Mouse (Mus musculus) left cerebral cortex, adult 11 months (tissue): Measurements from ENCODE around the gene Mau2.
"Not testable (repeated sequence)": the region's sequence is repeated elsewhere in the genome, so short reads cannot be mapped to it uniquely, and the experiment has no call there.

Experiments
- DNase-seq: peaks from one replicate; pipeline ENCODE4 v3.0.0; 2022; ENCODE audit warnings: low spot score

The Mau2 gene

GRCm38 (mm10) chr8:70042583-70043455, at the start of gene Mau2, which contains the start of gene Sugp1:
Mau2 (minus strand) TSS chr8:70042734.
Sugp1 (plus strand) TSS chr8:70042813.
- peak; percentile 92 for DNase-seq

- no peak for DNase-seq
These were observed 46.9 kb upstream of the Mau2 start for GRCm38 (mm10) chr8:70089296-70089960.

DNA sequence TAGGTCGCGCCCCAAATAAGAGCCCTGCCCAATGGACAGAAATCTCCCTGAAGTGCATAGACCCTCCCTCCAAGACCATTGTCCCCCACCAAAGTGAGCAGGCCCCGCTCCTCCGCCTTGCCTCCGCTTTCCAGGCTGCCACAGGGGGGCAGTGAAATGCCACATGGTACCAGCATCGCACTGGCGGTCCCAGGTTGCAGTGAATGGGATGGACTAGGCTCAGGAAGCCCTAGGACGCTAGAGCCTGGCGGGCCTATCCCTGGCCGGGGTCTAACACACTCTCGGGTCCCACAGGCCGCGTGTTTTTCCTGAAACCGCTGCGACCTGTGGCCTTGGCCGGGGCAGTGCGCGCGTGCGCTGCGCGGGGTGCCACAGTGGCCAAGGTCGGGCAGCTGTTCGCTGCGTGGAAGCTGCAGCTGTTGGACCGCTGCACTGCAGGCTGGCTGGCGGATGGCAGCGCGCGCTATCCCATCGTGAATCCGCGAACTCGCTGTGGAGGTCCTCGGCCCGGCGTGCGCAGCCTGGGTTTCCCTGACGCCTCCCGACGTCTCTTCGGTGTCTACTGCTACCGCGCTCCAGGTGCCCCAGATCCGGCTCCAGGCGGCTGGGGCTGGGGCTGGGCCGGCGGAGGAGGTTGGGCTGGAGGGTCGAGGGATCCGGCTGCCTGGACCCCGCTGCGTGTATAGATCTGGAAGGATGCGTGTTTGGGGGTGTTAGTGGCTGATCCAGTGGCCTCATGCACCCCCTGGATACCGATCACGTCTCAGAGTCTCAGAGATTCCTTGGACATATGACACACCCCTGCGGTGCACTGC, 45.5 kb upstream of the Mau2 start:
- no peak for DNase-seq

DNA sequence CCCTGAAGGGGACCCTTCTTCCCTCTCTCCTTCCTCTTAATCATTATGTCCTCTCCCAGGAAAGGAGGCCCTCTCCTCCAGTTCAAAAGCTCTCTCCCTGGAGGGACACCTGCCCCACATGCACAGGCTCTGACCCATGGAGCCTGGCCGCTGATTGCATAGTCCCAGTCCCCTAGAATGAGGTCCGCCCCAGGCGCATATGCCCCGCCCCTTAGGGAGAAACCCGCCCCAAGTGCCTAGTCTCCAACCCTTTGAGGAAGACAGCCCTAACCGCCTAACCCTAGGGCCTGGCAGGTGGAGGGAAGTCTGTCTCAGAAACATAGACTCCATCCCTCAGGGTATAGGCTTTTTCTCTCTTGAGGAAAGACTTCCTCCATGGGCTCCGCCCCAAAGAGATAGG, 44.7 kb upstream of the Mau2 start:
- no peak for DNase-seq

- no peak for DNase-seq
These were observed 43.6 kb upstream of the Mau2 start for GRCm38 (mm10) chr8:70086151-70086550.

- DNase-seq: no peak
These were observed 41.9 kb upstream of the Mau2 start for GRCm38 (mm10) chr8:70084191-70085065.

DNA sequence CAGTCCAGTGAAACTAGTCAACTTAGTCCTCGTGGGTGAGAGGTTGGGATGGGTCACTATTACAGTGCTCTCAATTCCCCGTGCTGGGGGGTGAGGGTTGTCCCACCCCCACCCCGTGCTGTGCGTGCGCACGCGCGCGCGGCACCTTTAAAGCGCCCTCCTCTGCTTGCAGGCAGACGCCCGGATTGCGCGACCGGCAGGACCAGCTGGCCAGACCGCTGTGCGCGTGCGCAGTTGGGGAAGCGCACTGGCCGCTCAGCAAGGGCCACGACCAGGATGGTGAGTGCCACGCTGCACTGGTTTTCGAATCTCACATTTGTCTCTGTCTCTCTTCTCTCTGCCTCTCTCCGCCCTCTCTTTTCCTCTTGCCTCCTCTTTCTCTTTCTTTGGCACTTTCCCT, 40.8 kb upstream of the Mau2 start, which contains the start of gene Hapln4:
Gene Hapln4, plus strand, starts transcription at position 173 of the 400 bp plus-strand sequence.
- DNase-seq: no peak

DNA sequence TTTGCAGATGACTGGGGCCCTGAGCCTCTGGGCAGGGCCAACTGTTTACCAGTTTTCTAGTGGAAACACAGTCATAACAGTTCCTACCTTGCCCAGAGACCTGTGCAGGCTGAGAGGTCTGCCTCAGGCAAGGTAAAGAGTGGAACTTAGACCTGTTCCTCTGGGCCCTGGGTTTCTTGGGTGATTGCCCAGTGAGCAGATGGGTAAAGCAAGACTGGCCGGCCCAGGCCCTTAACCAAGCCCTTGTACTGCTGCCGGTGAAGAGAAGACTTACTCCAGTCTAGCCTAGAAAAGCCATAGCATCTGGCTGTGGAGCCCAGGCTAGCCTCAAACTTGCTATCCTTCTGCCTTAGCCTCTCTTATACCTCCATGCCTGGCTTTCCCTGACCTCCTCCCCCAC, 39.4 kb upstream of the Mau2 start:
- no peak for DNase-seq

- no peak for DNase-seq
These were observed 31.1 kb upstream of the Mau2 start for GRCm38 (mm10) chr8:70073682-70074081.

GRCm38 (mm10) chr8:70073120-70073519, 30.6 kb upstream of the Mau2 start:
- no peak for DNase-seq

- DNase-seq: no peak
These were observed 30.0 kb upstream of the Mau2 start, which contains the start of gene Tm6sf2 for GRCm38 (mm10) chr8:70072441-70073069. Tm6sf2 (plus strand) TSS chr8:70072924.

DNA sequence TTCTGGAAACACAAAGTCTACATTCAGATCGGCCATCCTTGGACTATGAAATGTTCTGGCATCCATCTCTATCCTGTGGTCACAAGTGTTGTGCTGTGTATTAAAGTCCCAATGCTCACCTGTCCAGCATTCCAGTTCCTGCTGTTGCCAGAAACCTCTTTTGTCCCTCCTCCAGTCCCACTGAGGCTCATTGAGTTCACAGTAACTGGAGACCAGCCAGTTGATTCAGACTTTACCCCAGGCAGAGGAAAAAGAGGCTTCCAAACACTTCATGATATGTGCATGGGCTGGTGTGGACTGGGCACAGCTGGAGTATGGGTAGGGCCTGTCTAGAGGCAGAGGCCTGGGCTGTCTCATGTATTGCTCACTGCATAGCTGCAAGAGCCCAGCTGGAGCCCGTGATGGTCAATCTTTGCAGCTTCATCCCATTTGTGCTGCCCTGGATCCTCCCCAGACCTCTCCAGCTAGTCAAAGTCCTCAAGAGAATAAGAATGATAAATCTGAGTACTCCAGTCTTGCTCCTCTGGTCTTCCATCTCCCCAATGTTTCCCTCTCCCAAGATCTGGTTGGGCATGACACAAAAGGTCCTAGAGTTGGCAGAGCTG, 29.4 kb upstream of the Mau2 start:
- no peak for DNase-seq

DNA sequence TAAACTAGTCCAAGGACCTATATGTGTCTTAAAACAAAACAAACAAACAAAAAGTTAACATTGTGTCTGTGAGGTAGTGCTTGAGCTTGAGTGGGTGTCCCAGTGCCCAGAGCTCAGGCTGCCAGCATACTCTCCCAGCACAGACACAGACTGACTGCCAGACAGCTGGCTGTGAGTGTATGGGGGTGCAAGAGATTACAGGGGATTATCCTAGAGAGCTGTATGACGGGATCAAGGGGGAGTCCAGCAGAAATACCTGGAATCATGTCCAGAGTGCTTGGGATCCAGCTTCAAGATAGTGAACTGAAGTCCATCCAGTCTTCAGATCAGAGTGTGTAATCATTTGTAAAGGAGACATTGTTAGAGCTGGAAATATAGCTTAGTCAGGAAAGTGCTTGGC, 15.2 kb upstream of the Mau2 start:
- DNase-seq: no peak

DNA sequence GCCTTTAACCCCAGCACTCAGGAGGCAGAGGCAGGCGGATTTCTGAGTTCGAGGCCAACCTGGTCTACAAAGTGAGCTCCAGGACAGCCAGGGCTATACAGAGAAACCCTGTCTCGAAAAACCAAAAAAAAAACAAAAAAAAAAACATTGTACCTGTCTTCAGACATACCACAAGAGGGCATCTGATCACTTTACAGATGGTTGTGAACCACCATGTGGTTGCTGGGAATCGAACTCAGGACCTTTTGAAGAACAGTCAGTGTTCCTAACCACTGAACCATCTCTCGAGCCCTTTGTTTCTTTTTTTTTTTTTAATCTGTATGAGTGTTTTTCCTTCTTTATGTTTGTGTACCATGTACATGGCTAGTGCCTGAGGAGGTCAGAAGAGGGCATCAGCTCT, 7.9 kb upstream of the Mau2 start:
- not testable (repeated sequence) for DNase-seq

DNA sequence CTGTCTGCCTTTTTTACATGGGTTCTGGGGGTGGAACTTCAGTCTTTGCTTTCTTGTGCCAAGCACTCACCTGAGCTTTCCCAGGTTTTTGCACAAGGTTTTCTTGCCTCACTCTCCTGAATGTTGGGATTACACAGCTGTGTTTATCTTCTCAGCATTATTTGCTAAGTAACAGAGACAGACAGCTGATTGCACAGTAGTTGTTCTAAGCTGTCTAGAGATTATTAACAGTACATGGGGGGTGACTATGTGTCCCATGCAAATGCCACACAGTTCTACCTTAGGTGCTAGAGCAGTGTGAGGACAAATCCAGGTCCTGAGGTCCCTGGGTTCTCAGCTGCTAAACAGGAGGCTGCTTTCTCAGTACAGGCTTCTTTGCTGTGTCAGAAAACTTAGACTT, 7.1 kb upstream of the Mau2 start:
- DNase-seq: no peak

DNA sequence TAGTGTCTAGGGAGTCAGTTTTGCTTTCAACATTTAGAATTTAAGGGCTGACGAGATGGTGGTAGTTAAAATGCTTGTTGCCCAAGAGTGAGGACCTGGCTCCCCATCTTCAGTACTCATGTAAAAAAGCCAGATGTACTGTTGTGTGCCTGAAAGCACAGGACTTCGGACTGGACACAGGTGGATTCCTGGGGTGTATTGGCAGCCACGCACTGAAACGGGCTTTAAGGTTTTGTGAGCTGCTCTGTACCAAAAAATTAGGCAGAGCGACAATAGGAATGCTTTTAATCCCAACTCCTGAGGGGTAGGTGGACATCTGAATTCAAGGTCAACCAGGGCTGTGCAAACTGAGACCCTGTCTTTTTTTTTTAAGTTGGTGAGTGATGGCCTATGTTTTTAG, 1.5 kb upstream of the Mau2 start:
- no peak for DNase-seq

DNA sequence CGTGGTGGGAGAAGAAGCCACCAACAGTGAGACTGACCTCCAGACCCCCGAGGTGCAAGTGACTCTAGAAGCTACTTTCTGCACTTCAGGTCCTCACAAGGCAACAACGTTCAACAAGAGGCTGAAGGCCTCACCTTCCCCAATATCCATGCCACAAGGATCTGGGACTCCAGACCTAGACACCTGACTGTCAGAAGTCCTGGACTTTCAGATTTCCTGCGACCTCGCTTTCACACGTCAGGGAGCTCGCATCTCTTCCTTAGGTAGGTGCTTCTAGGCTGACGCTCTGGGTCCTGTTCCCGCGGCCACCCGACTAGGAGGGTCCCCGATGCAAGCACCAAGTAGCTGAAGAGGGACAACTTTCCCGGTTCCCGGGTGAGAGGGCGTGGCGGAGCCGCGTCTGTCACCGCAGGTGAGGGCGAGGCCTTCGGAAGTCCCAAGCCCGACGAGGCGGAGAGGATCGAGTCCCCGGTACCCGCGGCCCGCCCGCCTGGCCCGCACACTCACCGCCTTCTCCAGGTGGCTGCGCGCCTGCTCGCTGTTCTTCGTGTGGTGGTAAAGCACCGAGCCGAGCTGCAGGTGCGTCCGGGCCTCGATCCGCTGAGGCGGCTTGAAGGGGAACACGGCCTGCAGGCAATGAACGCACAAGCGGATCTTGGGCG, 518 bp downstream of the Mau2 start:
- DNase-seq: no peak

GRCm38 (mm10) chr8:70037994-70038393, 4.5 kb downstream of the Mau2 start:
- DNase-seq: no peak

DNA sequence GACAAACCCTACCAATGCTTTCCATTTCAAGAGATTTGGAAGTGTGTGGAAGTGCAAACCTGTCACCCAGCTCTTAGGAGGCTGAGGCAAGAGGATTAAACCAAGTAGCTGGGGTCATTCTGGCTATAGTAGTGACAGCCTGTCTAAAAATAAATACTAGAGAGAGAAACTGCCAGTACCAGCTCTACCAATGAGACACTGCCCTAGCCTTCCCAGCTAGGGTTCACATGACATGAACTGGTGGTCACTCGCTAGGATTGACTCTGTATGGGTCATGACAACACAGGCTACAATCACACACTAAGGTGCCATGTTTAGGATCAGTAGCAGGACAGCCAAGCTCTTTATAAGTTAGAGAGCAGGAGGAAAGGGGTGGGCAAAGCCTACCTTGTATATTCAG, 12.3 kb downstream of the Mau2 start:
- DNase-seq: no peak

DNA sequence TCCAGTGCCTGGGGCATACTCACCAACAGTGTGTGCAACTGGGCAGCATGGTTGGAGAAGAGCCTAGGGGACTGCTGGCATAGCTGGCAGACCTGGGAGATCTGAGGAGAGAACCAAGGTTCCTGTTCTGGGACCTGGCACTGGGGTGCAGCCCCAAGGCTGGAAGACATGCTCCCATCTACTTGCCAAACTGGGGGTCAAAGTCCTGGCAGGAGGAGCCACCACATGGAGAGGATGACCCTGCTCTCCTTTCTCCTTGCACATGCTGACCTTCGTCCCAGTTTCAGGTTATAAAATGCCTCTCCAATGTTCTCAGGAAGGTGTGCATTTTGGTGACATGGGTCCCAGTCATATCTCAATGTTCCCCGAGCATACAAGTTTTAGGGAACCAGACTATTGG, 16.4 kb downstream of the Mau2 start:
- no peak for DNase-seq
